Mouse (Mus musculus) thymus, postnatal 14 days (tissue): ENCODE measurements around the gene Arl5a.

Experiments
- DNase-seq: peaks from one replicate; pipeline ENCODE4 v3.0.0; 2021

The Arl5a gene

GRCm38 (mm10) chr2:52359722-52360121, 65.0 kb downstream of the Arl5a start:
- no peak for DNase-seq

GRCm38 (mm10) chr2:52358156-52358555, 66.5 kb downstream of the Arl5a start:
- no peak for DNase-seq

- no peak for DNase-seq
Measured at GRCm38 (mm10) chr2:52351029-52351428, 73.7 kb downstream of the Arl5a start.
